Mouse (Mus musculus) c-Kit-negative CD71-positive TER-119-positive erythroid progenitor cells, embryonic 14.5 days (primary cell): ENCODE data around the gene Mpped2.

Source experiments
- DNase-seq: peaks from one replicate; pipeline ENCODE4 v3.0.0-alpha.2; 2013; ENCODE audit warnings: low read depth, low spot score

The Mpped2 gene

DNA sequence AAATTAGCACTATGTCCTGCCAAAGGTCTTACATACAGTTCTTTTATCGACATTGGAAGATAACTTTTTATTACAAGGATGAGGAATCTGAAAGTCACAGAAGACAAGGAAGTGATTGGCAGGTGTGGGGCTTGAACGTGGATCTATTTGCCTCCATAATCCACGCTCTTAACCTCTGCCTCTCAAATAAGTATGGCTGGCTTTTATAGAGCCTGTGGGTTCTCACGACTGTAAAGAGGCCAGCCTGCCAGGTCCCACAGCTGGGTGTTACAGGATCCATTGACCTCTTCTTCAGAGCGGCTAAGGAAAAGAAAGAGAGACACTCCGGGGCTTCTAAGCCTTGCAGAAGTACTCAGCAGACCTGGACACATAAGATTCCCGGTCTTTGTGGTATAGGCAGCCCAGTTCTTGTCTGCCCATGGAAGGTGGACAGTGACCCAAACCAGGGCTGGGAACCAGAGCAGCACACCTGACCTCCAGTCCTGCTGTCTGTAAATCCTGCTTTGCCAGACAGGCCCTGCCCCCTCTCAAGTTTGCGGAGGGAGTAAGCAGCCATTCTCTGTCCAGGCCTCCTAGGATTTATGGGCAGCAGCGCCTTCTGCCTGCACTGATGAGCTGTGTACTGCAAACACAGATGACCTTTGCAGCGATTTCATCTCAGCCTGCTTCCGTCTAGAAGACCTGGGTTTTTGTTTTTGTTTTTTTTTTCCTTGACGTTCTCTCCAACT lies 162.7 kb downstream of the Mpped2 start:
- DNase-seq = no peak

GRCm38 (mm10) chr2:106856361-106856961 lies 163.4 kb downstream of the Mpped2 start:
- no peak for DNase-seq

- no peak for DNase-seq
These were observed 164.2 kb downstream of the Mpped2 start for GRCm38 (mm10) chr2:106857258-106857657.

- no peak for DNase-seq
These were observed 164.6 kb downstream of the Mpped2 start for GRCm38 (mm10) chr2:106857711-106858110.

GRCm38 (mm10) chr2:106860856-106861679 lies 168.0 kb downstream of the Mpped2 start:
- no peak for DNase-seq

DNA sequence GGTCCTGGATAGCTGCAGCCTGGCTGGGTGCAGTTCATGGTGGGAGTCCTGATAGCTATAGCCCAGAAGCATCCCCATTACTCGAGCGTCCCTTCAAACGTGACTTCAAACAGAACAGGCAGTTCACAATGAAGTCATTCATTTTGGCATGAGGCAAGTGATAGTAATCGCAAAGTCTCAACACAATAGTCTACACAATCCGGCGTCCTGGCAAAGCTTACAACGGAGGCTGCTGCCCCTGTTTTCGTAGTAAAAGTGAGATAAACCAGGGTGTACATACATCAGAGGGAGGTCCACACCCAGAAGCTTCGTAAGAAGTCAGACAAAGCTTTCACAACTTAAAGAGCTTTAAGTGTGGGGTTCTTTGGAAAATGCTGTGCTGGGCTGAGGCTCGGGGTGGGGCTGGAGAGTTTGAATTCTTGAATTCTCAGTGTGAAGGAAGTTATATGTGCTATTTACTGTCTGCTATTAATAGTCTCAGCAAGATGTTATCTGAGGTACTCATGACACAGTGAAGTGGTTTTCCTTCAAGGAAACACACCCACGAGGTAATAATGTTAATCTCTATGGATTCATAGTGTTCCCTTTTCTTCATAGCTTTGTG lies 170.1 kb downstream of the Mpped2 start:
- DNase-seq = no peak

GRCm38 (mm10) chr2:106865148-106865786 lies 172.2 kb downstream of the Mpped2 start:
- no peak for DNase-seq

- DNase-seq = no peak
These were observed 173.2 kb downstream of the Mpped2 start for GRCm38 (mm10) chr2:106866303-106866702.

DNA sequence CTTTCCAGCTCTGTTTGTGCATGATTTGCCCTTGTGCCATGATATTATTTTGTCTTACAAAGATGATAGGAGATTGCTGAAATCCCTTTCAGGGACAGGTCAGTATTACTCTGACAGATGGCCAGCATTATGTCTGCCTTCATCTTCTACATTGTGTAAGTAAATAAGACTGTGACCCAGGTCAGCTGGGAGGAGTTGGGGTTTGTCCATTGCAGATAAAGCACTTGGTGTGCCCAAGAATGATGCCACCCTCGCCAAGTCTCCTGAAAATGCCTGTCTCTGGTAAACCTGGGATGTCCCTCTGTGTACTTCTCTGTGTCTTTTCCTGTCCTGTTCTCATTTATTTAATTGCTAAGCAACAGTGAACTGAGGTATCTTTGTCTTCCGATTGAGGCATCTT lies 177.8 kb downstream of the Mpped2 start:
- no peak for DNase-seq

GRCm38 (mm10) chr2:106873166-106873565 lies 180.1 kb downstream of the Mpped2 start:
- no peak for DNase-seq

GRCm38 (mm10) chr2:106883390-106883789 lies 190.3 kb downstream of the Mpped2 start:
- DNase-seq = no peak

DNA sequence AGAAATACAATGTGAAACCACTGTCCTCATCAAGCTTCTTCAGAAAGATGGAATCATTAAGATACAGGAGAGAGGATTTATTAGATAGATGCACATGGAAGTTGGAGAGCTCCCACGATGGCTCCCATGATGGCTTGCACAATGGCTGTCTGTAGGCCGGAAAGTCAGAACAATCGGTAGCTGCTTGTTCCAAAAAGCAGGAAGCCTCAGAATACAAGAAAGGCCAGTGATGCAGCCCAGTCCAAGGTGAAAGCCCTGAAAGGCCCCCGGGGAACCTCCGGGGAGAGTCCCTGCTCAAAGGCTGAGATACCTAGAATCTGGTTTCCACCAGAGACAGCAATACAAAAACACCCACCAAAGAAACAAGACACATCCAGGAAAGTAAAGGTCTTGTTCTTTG lies 195.1 kb downstream of the Mpped2 start:
- DNase-seq = no peak

DNA sequence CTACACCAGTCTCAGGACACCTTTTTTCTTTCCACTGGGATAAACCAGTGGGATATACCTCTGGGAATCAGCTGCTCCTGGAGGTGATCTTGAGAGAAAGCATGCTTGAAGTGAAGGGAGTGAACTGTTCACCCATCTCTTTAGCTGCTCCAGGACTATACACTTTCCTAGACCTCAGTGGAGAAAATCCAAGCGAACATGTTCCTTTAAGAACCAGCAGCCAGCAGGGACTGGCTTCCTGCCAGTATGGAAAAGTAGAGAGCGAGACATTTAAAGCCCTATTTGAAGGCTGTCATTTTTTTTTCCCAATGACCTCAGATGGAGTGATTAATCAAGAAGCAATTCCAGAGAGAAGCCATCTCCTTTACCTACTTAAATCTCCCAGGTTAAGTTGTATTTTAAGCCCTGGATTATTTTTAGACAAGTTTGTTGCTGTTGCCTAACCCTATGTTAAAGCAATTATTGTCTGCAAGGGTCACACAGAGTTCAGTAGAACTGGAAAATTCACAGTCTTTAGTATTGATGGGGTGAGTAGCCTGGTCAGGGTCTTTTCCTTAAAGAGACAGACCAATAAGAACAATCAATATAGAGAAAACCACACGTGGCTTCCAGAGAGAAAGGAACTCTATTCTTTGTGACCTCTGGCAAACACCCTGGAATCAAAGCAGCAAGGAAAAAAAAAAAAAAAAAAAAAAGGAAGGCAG lies 196.4 kb downstream of the Mpped2 start:
- DNase-seq = no peak

GRCm38 (mm10) chr2:106893376-106893775 lies 200.3 kb downstream of the Mpped2 start:
- DNase-seq = no peak

DNA sequence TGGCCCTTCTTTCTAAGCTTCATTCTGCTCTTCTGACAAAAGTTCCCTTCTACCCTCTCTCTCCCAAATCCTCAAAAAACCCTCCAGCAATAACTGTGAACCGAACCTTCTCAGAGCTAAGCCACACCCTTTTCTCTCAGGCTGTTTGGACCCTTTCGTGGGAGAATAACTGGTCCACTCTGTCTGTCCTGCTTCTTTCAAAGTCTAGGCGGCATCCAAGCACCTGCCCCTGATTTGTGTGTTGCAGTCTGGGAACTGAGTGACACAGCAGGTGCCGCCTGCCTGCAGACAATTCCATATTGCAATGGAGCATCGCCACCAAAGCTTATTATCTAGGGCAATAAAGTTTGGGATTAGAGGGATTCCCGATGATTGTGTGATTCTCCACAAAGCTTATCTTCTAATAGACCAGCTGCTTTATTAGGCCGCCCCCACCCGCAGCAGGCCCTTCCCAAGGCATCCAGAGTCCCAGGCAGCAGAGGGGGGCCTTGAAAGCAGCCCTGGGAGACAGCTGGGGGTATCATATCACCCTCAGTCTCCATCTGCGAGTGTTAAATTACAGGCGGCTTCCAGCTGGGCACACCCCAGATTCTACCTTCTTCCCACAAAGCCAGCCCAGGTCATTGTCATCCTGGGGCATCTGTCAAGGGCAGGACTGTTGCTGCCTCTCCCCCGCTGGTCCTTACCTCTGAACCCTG lies 202.4 kb downstream of the Mpped2 start:
- no peak for DNase-seq

GRCm38 (mm10) chr2:106896024-106896384 lies 202.9 kb downstream of the Mpped2 start:
- no peak for DNase-seq

- no peak for DNase-seq
These were observed 218.9 kb downstream of the Mpped2 start for GRCm38 (mm10) chr2:106911951-106912480.
